Mouse (Mus musculus) cerebellum, adult 11 months (tissue): ENCODE results near the gene Gm37240.
A peak's percentile ranks its signal among the peaks of the same experiment; 100 is the strongest.

ENCODE experiments used
- DNase-seq: peaks from one replicate; pipeline ENCODE4 v3.0.0; 2022

The Gm37240 gene

GRCm38 (mm10) chr3:84479293-84480005 is 1407.9 kb downstream of the Gm37240 start:
- peak; percentile 24 for DNase-seq

GRCm38 (mm10) chr3:84478896-84479292 is 1408.4 kb downstream of the Gm37240 start:
- no peak for DNase-seq

DNA sequence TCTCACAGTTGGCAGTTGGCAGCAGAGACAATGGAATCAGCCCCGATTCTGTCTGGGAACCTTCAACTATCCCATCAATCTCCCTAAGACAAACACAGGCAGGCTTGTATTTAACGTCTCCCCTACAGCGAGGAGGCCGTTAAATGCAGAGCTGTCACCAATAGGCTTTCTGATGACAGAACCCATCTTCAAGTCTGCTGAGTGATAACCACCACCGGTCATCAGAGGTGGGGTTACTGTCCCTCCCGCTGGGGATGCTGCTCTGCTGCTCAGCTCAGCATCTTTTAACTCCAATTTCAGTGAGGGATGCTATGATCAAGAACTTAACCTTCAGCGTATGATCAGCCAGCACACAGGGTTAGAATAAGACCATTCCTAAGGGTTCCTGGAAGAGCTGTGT is 1409.1 kb downstream of the Gm37240 start:
- no peak for DNase-seq

GRCm38 (mm10) chr3:84477498-84477897 is 1409.8 kb downstream of the Gm37240 start:
- no peak for DNase-seq

DNA sequence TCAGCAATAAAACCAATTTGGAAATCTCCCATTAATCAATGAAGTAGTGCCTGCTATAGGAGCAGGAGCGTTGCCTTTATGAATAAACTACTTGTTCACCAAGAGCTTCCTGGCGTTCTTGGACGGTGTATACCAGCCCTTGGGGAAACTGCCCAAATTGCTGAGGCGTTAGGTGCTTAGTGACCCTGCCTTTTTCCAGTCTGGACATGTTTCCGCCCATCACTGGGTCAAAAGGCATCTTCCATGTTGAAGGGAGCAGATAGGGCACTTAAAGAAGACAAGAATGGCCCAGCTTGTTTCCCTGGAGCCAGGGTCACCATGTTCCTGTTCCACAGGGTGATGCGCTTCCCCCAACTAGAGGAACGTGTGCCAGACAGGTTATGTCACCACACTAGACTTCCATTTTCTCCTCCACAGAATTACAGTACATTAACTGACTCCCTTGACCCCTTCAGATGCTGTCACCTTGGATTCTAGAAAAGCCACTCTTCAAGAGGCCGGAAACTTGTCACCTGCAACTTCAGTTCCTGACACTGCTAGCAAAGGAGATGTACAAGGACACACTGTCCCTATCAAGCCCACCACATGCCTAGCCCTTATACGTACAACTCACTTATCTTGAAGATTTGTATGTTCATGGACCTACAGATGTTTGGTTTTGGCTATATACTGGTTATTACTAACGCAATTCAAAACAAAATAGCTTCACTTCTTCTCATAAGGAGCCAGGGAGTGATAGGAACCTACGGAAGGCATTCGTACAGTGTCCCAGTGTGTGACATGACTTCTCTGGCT is 1412.1 kb downstream of the Gm37240 start:
- no peak for DNase-seq

GRCm38 (mm10) chr3:84474398-84474797 is 1412.9 kb downstream of the Gm37240 start:
- DNase-seq: no peak

GRCm38 (mm10) chr3:84472955-84473354 is 1414.4 kb downstream of the Gm37240 start:
- no peak for DNase-seq

DNA sequence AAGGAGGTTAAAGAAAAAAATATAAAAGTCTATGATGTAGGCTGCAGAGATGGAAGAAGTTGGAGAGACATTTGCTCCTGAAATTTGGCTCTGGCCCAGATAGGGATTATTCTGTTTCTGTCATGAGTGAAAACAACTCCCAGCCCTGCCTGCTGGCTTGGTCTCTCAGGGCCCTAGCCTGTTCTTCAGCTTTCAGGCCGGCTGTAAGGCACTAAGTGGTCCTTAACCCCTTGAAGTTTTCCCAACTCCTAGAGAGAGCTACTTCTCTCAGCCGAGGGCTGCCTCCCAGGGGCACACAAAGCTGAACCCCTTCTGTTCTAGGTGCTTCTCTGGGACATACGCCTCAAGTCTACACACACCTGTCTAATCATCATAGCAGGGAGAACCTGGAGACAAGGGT is 1414.8 kb downstream of the Gm37240 start:
- no peak for DNase-seq

- no peak for DNase-seq
These were observed 1416.2 kb downstream of the Gm37240 start for GRCm38 (mm10) chr3:84471146-84471545.

DNA sequence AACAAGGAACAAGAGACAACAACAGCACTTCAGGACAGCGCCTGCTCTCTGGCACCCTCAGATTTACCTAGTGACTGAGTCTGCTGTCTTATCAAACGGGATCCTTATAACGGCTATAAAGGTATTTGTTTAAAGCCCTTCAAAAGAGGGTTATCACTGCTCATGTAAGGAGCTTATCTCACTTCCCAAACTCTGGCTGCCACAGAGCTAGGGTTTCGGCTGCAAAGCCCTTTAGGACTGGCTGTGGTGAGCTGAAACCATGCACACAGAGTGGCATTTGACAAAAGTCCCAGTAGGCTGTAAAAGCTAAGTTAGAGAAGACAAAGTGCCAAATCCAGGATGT is 1419.2 kb downstream of the Gm37240 start:
- DNase-seq: no peak

GRCm38 (mm10) chr3:84467419-84468110 is 1419.8 kb downstream of the Gm37240 start:
- no peak for DNase-seq

DNA sequence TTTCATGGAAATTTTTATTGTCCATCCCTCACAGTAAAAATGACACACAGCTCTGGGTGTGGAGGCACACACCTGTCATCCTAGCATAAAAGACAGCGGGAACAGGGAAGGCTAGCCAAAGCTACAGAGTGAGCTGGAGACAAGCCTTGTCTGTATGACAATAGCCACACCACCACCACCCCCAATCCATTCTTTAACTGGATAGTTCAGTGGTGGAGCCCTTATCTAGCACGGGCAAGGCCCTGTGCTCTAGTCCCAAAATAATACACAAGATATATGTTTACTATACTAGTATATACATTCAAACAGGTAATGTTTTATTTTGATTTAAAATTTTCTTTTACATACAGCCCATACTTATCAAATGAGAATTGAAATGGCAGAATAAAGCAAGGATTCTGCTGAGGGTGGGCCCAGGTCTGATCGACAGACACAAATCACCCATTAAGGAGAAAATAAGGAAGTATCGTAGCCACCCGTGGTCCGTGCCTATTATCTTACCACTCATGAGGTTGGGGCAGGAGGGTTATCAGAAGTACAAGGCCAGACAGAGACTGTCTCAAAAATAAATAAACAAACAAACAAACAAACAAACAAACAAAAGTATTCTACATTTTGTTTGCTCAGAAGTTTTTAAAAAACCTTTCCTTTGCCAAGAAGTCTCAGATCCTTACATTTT is 1421.4 kb downstream of the Gm37240 start:
- no peak for DNase-seq

DNA sequence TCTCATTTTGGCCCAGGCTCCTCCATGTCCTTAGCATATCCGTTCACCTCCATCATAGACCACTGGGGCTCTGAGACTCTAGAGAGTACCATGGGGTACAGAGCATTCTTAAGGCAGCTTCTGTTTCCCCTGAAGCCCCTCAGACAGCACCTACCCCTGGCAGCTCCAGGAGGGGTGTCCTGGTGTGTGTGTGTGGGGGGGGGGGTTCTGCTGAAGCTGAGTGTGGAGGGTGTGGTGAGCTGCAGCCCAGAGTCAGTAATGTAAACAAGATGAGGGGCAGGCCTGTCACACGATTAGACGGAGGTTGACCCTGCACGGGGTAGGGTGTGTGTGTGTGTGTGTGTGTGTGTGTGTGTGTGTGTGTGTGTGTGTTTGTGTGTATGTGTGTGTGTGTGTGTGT is 1425.6 kb downstream of the Gm37240 start:
- DNase-seq: no peak

- DNase-seq: no peak
These were observed 1426.4 kb downstream of the Gm37240 start for GRCm38 (mm10) chr3:84460952-84461351.

- no peak for DNase-seq
These were observed 1426.8 kb downstream of the Gm37240 start for GRCm38 (mm10) chr3:84460499-84460898.

- no peak for DNase-seq
These were observed 1431.4 kb downstream of the Gm37240 start for GRCm38 (mm10) chr3:84455733-84456417.

DNA sequence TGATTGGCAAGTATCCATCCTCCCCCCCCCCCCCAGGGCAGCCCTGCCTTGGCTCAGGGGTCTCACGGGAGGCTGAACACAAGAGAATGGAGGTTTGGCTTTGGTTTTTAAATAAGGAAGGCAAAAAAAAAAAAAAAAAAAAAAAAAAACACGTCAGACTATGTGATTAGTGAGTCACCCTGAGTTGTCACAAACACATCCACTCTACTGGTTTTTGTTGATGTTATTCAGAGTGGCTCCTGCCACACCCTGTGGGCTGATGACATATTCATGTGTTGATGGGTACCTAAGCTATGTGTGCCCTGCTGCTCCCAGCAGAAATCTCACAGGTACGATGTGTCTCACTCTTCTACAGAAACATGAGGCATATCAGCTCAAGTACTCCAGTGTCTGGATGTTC is 1436.7 kb downstream of the Gm37240 start:
- DNase-seq: no peak

DNA sequence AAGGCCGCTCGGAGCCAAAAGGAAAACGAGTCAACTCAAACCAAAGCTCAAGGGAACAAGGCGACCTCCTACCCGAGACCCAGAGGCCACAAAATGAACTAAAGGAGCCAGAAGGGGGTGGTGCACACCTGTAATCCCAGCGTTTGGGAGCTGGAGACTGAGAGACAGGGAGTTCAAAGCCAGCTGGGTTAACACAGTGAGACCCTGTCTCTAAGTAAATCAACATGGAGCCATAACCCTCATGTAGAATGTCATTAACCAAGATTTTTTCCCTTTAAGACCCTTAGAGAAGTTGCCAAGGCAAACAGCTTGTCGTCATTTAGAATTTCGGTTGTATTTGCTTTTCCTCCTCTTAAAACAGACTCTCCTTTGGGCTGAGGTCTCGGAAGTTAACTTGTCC is 1438.3 kb downstream of the Gm37240 start:
- DNase-seq: no peak

- DNase-seq: no peak
These were observed 1439.5 kb downstream of the Gm37240 start for GRCm38 (mm10) chr3:84447803-84448202.
